Mouse (Mus musculus) small intestine, adult 2 months (tissue): Measurements from ENCODE around the gene Hibadh. TPM values are rescaled to one million over a fixed set of nuclear protein-coding genes. Genes with fewer than 3 reads are reported as not detected.
"Not testable (repeated sequence)": the region's sequence is repeated elsewhere in the genome, so short reads cannot be mapped to it uniquely, and the experiment has no call there.

Experiments
- H3K27ac ChIP-seq: fragments of 200-500 bp; 2 replicates; pipeline ENCODE4 v1.5.1; 2012; ENCODE audit warnings: low read depth, low read length, control low read depth, inconsistent platforms; ENCODE audit not compliant: insufficient read depth
- H3K27me3 ChIP-seq: fragments of 200-500 bp; 2 replicates; pipeline ENCODE4 v1.6.1; 2012; ENCODE audit warnings: mild to moderate bottlenecking, moderate library complexity, low read length, inconsistent platforms; ENCODE audit not compliant: control insufficient read depth, insufficient read depth
- H3K36me3 ChIP-seq: fragments of 200-500 bp; 2 replicates; pipeline ENCODE4 v1.6.1; 2012; ENCODE audit warnings: mild to moderate bottlenecking, low read length, control low read depth, inconsistent platforms; ENCODE audit not compliant: control insufficient read depth, insufficient read depth
- H3K4me1 ChIP-seq: fragments of 200-500 bp; 2 replicates; pipeline ENCODE4 v1.6.1; 2012; ENCODE audit warnings: low read length, inconsistent platforms, mixed read lengths; ENCODE audit not compliant: control insufficient read depth, insufficient read depth, insufficient read length
- H3K4me3 ChIP-seq: fragments of 200-500 bp; 2 replicates; pipeline ENCODE4 v1.5.1; 2012; ENCODE audit warnings: low read depth, mild to moderate bottlenecking, control low read depth, inconsistent platforms, low read length, moderate library complexity
- CTCF ChIP-seq: fragments of 200-500 bp; IDR thresholded peaks from 2 replicates; pipeline ENCODE4 v1.5.1; 2012; ENCODE audit warnings: low read depth, mild to moderate bottlenecking, control low read depth, inconsistent platforms, low read length, moderate library complexity, mixed read lengths; ENCODE audit not compliant: insufficient replicate concordance, insufficient read length; ENCODE audit errors: extremely low read depth
- POLR2A ChIP-seq: fragments of 200-500 bp; IDR thresholded peaks from 2 replicates; pipeline ENCODE4 v1.6.1; 2012; ENCODE audit warnings: low read depth, mild to moderate bottlenecking, control low read depth, inconsistent platforms, low read length, moderate library complexity
- WGBS: fragments of 180-500 bp; shearing (Covaris S2); methylation state at CpG from one replicate; pipeline ENCODE4 v1.1.7; 2018; 5-methylcytosine and 5-hydroxymethylcytosine counted together
- polyA plus RNA-seq: library from polyadenylated mRNA; depleted of rRNA; stranded (reverse); fragments of >200 nt; gene quantifications from 2 replicates; pipeline ENCODE4 v1.2.3, GENCODE M21; 2012

The Hibadh gene
- polyA plus RNA-seq, 1 experiment: 9.9 TPM

GRCm38 (mm10) chr6:52675222-52675921 lies 35.2 kb upstream of the Hibadh start:
- Histone ChIP-seq H3K4me1 (peaks cover 32% of the 10 kb centered on the region), H3K27ac (peak overlapping the region; percentile 88), H3K36me3 (no peaks in the 10 kb centered on the region), H3K27me3 (no peaks in the 10 kb centered on the region), H3K4me3 (no peak overlapping the region)
- no peak for TF ChIP-seq CTCF
- 16% methylated on average over 4 of the region's 4 CpGs for WGBS

DNA sequence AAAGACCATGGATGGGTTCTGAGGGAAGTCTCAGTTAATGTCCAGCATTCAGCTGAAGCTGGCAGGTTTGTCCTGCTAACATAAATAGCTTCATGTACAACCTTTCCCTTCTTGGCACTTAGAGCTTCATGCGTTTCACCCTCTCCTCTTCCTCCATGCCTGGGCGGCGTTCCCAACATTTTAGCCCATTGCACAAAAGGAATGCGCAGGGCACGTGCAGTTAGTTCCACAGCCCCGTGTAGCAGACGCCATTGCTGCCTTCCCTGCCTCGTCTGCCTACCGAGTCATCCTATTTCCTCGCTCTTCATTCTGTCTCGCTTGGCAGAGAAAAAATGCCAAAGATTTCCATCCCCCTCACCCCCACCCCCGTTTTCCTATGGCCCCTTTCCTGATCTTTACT lies 34.4 kb upstream of the Hibadh start:
- Histone ChIP-seq H3K27ac (peak overlapping the region; percentile 23), H3K4me3 (no peak overlapping the region), H3K36me3 (no peaks in the 10 kb centered on the region), H3K4me1 (peaks cover 27% of the 10 kb centered on the region), H3K27me3 (no peaks in the 10 kb centered on the region)
- no peak for TF ChIP-seq CTCF
- no peak for TF ChIP-seq POLR2A
- WGBS: 67% methylated on average over 12 of the region's 12 CpGs

DNA sequence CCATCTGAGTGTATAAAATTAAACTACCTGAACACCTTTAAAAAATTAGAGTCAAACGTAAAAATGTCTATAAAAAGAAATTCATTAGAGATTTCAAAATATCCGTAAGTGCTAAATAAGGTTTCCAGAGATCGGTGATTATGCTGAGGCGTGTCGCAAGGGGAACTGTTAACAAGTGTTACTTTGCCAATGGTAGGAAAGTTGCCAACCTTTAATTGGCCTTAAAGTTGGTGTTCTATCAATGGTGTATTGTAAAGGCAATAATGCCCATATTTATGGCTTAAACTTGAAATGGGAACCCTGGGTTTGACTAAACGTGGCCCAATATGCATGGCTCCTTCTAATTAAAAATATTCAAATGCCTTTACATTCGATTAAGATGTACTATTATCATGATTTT lies 33.5 kb upstream of the Hibadh start:
- WGBS: 23% methylated on average over 7 of the region's 7 CpGs

GRCm38 (mm10) chr6:52672539-52672938 lies 32.4 kb upstream of the Hibadh start:
- H3K4me1 ChIP-seq: peaks cover 17% of the 10 kb centered on the region
- WGBS: 40% methylated on average over 2 of the region's 2 CpGs
- H3K36me3 ChIP-seq: no peaks in the 10 kb centered on the region
- H3K27me3 ChIP-seq: no peaks in the 10 kb centered on the region
- no peak overlapping the region for H3K27ac ChIP-seq
- no peak overlapping the region for H3K4me3 ChIP-seq
- TF ChIP-seq CTCF: no peak
- TF ChIP-seq POLR2A: no peak

More for the DNA sequence above, 33.5 kb upstream of the Hibadh start:
- TF ChIP-seq CTCF (no peak), POLR2A (no peak)
- Histone ChIP-seq H3K36me3 (no peaks in the 10 kb centered on the region), H3K27me3 (no peaks in the 10 kb centered on the region), H3K4me3 (no peak overlapping the region), H3K4me1 (peaks cover 22% of the 10 kb centered on the region), H3K27ac (no peak overlapping the region)

DNA sequence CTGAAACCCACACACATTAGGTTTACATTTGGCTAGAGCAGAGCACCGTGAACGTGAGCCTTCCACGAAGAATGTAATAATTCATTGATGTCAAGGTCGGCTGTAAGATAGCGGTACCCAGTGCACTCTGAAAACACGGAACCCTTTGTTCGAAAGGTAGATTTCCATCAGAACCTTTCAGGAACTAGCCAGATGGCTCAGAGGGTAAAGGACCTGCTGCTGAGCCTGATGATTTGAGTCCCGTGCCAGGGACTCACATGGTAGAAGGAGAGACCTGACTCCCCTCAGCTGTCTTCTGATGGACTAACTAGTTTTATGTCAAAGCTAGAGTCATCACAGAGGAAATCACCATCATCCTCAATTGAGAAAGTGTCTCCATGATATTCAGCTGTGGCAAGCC lies 31.6 kb upstream of the Hibadh start:
- Histone ChIP-seq H3K4me1 (peaks cover 15% of the 10 kb centered on the region), H3K4me3 (no peak overlapping the region), H3K27me3 (no peaks in the 10 kb centered on the region), H3K27ac (no peak overlapping the region), H3K36me3 (no peaks in the 10 kb centered on the region)
- 14% methylated on average over 8 of the region's 8 CpGs for WGBS
- TF ChIP-seq CTCF (no peak), POLR2A (no peak)

DNA sequence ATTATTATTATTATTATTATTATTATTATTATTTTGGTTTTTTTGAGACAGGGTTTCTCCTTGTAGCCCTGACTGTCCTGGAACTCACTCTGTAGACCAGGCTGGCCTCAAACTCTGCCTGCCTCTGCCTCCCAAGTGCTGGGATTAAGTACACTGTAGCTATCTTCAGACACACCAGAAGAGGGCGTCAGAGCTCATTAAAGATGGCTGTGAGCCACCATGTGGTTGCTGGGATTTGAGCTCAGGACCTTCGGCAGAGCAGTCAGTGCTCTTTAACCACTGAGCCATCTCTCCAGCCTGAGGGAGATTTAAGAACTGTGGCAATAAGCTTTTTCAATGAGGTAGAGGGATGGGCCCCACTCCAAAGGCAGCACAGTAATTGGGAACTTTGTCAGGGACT lies 29.7 kb upstream of the Hibadh start:
- not testable (repeated sequence) for H3K4me1 ChIP-seq, H3K4me3 ChIP-seq, H3K36me3 ChIP-seq, H3K27ac ChIP-seq, H3K27me3 ChIP-seq
- WGBS: 49% methylated on average over 2 of the region's 2 CpGs

DNA sequence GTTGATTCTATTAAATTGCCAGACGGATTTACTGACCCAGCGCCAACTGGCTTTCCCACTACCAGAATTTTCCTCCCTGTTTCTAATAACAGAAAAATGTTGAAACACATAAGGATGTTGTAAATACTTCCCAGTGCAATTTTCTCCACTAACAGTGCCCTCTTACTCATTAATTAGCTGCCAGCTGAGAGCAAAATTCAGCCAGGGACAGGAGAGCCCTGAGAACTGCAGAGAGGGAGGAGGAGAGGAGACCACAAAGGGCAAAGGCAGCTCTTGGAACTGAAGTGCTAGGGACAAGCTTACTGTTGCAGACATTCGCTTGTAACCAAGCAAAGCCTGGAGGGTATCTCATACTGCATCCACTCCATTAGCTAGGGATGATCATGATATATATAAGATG lies 27.5 kb upstream of the Hibadh start:
- H3K27ac ChIP-seq: no peak overlapping the region
- no peak overlapping the region for H3K4me3 ChIP-seq
- WGBS: 84% methylated on average over 3 of the region's 3 CpGs
- H3K4me1 ChIP-seq: no peaks in the 10 kb centered on the region; the same call in 1 of the 2 replicates
- TF ChIP-seq CTCF (no peak), POLR2A (no peak)
- no peaks in the 10 kb centered on the region for H3K36me3 ChIP-seq
- no peaks in the 10 kb centered on the region for H3K27me3 ChIP-seq

DNA sequence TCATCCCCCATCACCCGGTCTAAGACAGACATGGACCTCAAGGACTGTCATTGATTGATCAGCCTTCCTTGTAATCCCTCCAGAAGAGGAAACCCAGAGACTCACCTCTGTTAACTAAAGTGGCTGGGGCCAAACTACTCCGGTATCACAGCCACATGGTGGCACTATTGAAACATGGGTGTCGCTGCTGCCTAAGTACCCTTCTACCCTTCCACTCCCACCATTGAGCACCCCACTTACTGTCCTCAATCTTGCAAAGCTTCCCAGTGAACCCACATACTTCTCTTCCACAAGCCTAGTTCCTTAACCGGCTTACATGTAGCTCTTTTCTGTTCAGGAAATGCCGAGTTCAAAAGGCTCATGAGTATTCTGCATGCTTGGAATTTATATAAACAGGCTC lies 22.8 kb upstream of the Hibadh start:
- Histone ChIP-seq H3K27ac (no peak overlapping the region), H3K4me3 (no peak overlapping the region), H3K4me1 (no peaks in the 10 kb centered on the region), H3K36me3 (no peaks in the 10 kb centered on the region), H3K27me3 (no peaks in the 10 kb centered on the region)
- 27% methylated on average over 5 of the region's 5 CpGs for whole genome bisulfite sequencing
- TF ChIP-seq CTCF: peak; percentile 61; the same call in 1 of the 2 replicates
- TF ChIP-seq POLR2A: no peak
